Mouse (Mus musculus) myocyte (in vitro differentiated cells): ENCODE data around the gene Pex16. TPM values are rescaled to one million over a fixed set of nuclear protein-coding genes. Genes with fewer than 3 reads are reported as not detected.

ENCODE experiments used
- H3K27me3 ChIP-seq: one replicate; pipeline ENCODE4 v1.6.1; 2011; ENCODE audit not compliant: control insufficient read depth, insufficient read depth, insufficient read length
- H3K36me3 ChIP-seq: one replicate; pipeline ENCODE4 v1.6.1; 2011; ENCODE audit not compliant: control insufficient read depth, insufficient read depth
- H3K4me2 ChIP-seq: one replicate; pipeline ENCODE4 v1.6.1; 2011; ENCODE audit warnings: low read depth, control low read depth
- H3K4me3 ChIP-seq: one replicate; pipeline ENCODE4 v1.5.1; 2011; ENCODE audit warnings: mild to moderate bottlenecking, control low read depth, moderate library complexity
- H3K79me2 ChIP-seq: one replicate; pipeline ENCODE4 v1.6.1; 2011; ENCODE audit not compliant: control insufficient read depth, insufficient read depth
- H3ac ChIP-seq: one replicate; pipeline ENCODE4 v1.6.1; 2011; ENCODE audit not compliant: control insufficient read depth, insufficient read length
- CEBPB ChIP-seq: IDR thresholded peaks from 2 replicates; pipeline ENCODE4 v1.6.1; 2011; ENCODE audit warnings: mild to moderate bottlenecking, moderate library complexity; ENCODE audit not compliant: poor library complexity, insufficient read depth, severe bottlenecking
- E2F4 ChIP-seq: IDR thresholded peaks from one replicate; pipeline ENCODE4 v1.6.1; 2011; ENCODE audit warnings: mild to moderate bottlenecking, control low read depth, moderate library complexity; ENCODE audit not compliant: insufficient read depth
- MAX ChIP-seq: IDR thresholded peaks from one replicate; pipeline ENCODE4 v1.6.1; 2011; ENCODE audit warnings: low read depth, mild to moderate bottlenecking, control low read depth
- MYOD1 ChIP-seq, 3 experiments: IDR thresholded peaks; one replicate each; pipeline ENCODE4 v1.6.1; 2011; ENCODE audit warnings: control low read depth in 2 of 3, low read depth in 2 of 3, mild to moderate bottlenecking in 2 of 3, moderate library complexity in 1 of 3; ENCODE audit not compliant: insufficient read length in 2 of 3, control insufficient read depth in 1 of 3
- MYOG ChIP-seq, 3 experiments: IDR thresholded peaks; one replicate each; pipeline ENCODE4 v1.6.1; 2011; ENCODE audit warnings: control low read depth in 2 of 3, low read depth in 2 of 3, mild to moderate bottlenecking in 2 of 3; ENCODE audit not compliant: insufficient read length in 2 of 3, control insufficient read depth in 1 of 3, insufficient read depth in 1 of 3
- POLR2A ChIP-seq: IDR thresholded peaks from one replicate; pipeline ENCODE4 v1.6.1; 2011; ENCODE audit warnings: low read depth, mild to moderate bottlenecking, control low read depth, moderate library complexity; ENCODE audit not compliant: insufficient read length
- POLR2AphosphoS2 ChIP-seq: IDR thresholded peaks from one replicate; pipeline ENCODE4 v1.6.1; 2011; ENCODE audit warnings: low read depth, control low read depth; ENCODE audit not compliant: insufficient read length
- REST ChIP-seq: IDR thresholded peaks from one replicate; pipeline ENCODE4 v1.6.1; 2011; ENCODE audit warnings: mild to moderate bottlenecking, control low read depth, moderate library complexity; ENCODE audit not compliant: insufficient read depth, insufficient read length
- SRF ChIP-seq: IDR thresholded peaks from one replicate; pipeline ENCODE4 v1.6.1; 2011; ENCODE audit warnings: low read depth; ENCODE audit not compliant: control insufficient read depth, insufficient read length
- TCF12 ChIP-seq: IDR thresholded peaks from one replicate; pipeline ENCODE4 v1.6.1; 2011; ENCODE audit warnings: mild to moderate bottlenecking, control low read depth; ENCODE audit not compliant: poor library complexity, insufficient read depth, severe bottlenecking
- TCF3 ChIP-seq: IDR thresholded peaks from one replicate; pipeline ENCODE4 v1.6.1; 2011; ENCODE audit warnings: low read depth, control low read depth; ENCODE audit not compliant: insufficient read length
- USF1 ChIP-seq: IDR thresholded peaks from one replicate; pipeline ENCODE4 v1.6.1; 2011; ENCODE audit warnings: low read depth, mild to moderate bottlenecking, control low read depth, moderate library complexity
- polyA plus RNA-seq: library from polyadenylated mRNA; unstranded; fragments of >200 nt; fragmentation: generic; extraction: Trizol; gene quantifications from one replicate; pipeline ENCODE4 v1.2.1, GENCODE M21; 2012; ENCODE audit warnings: missing spikeins

Gene Pex16
- polyA plus RNA-seq, 1 experiment = 44.1 TPM

- H3K36me3 ChIP-seq = peaks cover 30% of the 10 kb centered on the region
- no peak overlapping the region for H3K4me2 ChIP-seq
- no peak for TF ChIP-seq TCF12
- TF ChIP-seq SRF = no peak
- H3K79me2 ChIP-seq = no peaks in the 10 kb centered on the region
- H3ac ChIP-seq = no peak overlapping the region
- no peak overlapping the region for H3K4me3 ChIP-seq
- no peaks in the 10 kb centered on the region for H3K27me3 ChIP-seq
Measured at GRCm38 (mm10) chr2:92330840-92331239, 43.6 kb upstream of the Pex16 start.

DNA sequence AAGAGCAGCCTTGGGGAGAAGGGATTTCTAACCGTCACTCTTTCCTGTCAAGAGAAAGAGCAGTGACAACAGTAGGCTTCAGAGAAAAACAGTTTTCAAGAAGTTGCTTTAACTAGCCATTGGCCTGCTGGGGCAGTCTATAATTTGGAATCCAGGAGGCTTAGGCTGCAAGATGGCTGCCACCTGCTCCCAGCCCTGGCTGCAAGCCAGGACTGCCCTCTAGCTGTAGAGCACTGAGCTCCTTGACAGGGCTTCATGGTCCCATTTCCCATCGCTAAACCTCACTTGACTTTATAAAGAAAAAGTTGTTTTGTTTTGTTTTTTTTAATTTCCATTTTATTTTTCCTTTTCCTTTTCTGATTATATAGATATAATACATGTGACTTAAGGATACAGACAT lies 43.1 kb upstream of the Pex16 start:
- Histone ChIP-seq H3K27me3 (no peaks in the 10 kb centered on the region), H3K36me3 (peaks cover 30% of the 10 kb centered on the region), H3K79me2 (no peaks in the 10 kb centered on the region), H3ac (no peak overlapping the region), H3K4me2 (no peak overlapping the region), H3K4me3 (no peak overlapping the region)
- TF ChIP-seq MAX (no peak), MYOD1 (IDR thresholded peaks at IDR 0.05; ENCODE audit: control insufficient read depth in 1 of 3, insufficient read length in 2 of 3, low read depth in 2 of 3) (no peak), POLR2AphosphoS2 (no peak), REST (no peak), TCF3 (no peak), POLR2A (no peak), E2F4 (no peak), SRF (no peak), USF1 (no peak), TCF12 (no peak), CEBPB (no peak), MYOG (IDR thresholded peaks at IDR 0.05; ENCODE audit: control insufficient read depth in 1 of 3, insufficient read depth in 1 of 3, insufficient read length in 2 of 3, low read depth in 2 of 3) (no peak)

DNA sequence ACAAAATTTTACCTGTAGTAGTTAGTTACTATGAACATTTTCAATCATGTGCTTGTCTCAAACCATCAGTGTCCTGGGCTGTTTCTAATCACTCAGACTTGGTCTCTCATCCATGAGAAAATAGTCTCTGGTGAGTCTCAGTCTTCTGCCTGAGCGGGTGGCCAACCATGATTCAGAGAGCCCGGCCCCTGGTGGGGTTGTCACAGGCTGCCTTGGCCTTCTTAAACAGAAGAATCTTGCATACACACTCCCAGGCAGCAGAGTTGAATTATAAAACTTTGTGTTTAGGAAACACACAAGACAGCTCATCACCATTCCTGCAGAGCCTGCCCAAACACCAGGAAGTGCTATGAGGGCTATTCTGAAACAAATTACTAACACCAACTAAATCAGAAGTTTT lies 42.6 kb upstream of the Pex16 start:
- Histone ChIP-seq H3K4me2 (no peak overlapping the region), H3K4me3 (no peak overlapping the region), H3K27me3 (no peaks in the 10 kb centered on the region), H3ac (no peak overlapping the region), H3K36me3 (peaks cover 30% of the 10 kb centered on the region), H3K79me2 (no peaks in the 10 kb centered on the region)
- TF ChIP-seq REST = no peak
- no peak for TF ChIP-seq MYOG (IDR thresholded peaks at IDR 0.05; ENCODE audit: control insufficient read depth in 1 of 3, insufficient read depth in 1 of 3, insufficient read length in 2 of 3, low read depth in 2 of 3)
- TF ChIP-seq MYOD1 (IDR thresholded peaks at IDR 0.05; ENCODE audit: control insufficient read depth in 1 of 3, insufficient read length in 2 of 3, low read depth in 2 of 3) = no peak
- no peak for TF ChIP-seq POLR2A
- TF ChIP-seq E2F4 = no peak
- TF ChIP-seq MAX = no peak
- TF ChIP-seq TCF12 = no peak
- TF ChIP-seq TCF3 = no peak
- TF ChIP-seq POLR2AphosphoS2 = no peak
- TF ChIP-seq SRF = no peak
- no peak for TF ChIP-seq USF1
- TF ChIP-seq CEBPB = no peak

DNA sequence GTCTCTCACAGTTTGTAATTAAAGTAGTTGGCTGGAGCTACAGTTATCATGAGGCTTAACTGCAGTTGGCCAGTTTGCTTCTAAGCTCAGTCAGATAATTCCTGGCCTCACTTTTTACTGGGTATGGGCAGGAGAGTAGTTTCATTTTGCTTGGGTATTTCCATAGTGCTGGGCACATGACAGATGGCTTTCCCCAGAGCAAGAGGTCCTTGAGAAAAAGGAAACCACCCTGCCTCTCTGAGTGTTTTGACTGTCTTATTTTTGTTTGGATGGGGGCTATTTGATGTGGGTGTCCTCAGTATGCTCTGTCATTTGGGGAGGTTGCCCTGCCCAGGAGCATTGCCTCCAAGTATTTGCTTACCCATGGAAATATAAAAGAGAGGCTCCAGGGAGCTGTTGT lies 32.1 kb upstream of the Pex16 start:
- H3K36me3 ChIP-seq = peaks cover 9% of the 10 kb centered on the region
- no peaks in the 10 kb centered on the region for H3K79me2 ChIP-seq
- no peak overlapping the region for H3K4me3 ChIP-seq
- no peak overlapping the region for H3K4me2 ChIP-seq
- no peak for TF ChIP-seq USF1
- TF ChIP-seq CEBPB = no peak
- no peak for TF ChIP-seq TCF3
- TF ChIP-seq POLR2A = no peak
- TF ChIP-seq POLR2AphosphoS2 = no peak
- no peak for TF ChIP-seq MAX
- no peak for TF ChIP-seq SRF
- no peak for TF ChIP-seq E2F4
- TF ChIP-seq MYOD1 (IDR thresholded peaks at IDR 0.05; ENCODE audit: control insufficient read depth in 1 of 3, insufficient read length in 2 of 3, low read depth in 2 of 3) = no peak
- no peak for TF ChIP-seq MYOG (IDR thresholded peaks at IDR 0.05; ENCODE audit: control insufficient read depth in 1 of 3, insufficient read depth in 1 of 3, insufficient read length in 2 of 3, low read depth in 2 of 3)
- no peak for TF ChIP-seq REST
- no peak for TF ChIP-seq TCF12
- no peak overlapping the region for H3ac ChIP-seq
- H3K27me3 ChIP-seq = no peaks in the 10 kb centered on the region

DNA sequence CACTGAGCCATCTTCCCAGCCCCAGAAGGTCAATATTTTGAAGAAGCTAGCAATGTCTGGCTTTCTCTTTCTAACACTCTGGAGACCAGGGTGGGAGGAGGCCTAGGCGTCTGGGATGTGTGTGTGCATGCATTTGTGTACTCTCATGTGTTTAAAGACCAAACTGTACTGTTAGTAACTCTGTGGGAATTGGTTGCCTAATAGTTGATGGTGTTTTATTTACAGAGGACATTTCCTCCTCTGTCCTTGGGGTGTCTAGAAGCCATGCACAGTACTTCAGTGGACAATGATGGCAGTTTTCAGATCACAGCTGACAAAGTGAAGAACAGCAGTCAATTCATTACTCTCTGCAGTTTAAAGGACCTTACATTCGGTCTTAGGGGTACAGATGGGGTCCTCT lies 27.3 kb upstream of the Pex16 start:
- H3K4me2 ChIP-seq = no peak overlapping the region
- no peak overlapping the region for H3K4me3 ChIP-seq
- no peaks in the 10 kb centered on the region for H3K27me3 ChIP-seq
- H3ac ChIP-seq = no peak overlapping the region
- H3K79me2 ChIP-seq = no peaks in the 10 kb centered on the region
- peaks cover 18% of the 10 kb centered on the region for H3K36me3 ChIP-seq
- TF ChIP-seq USF1 (no peak), SRF (no peak), MYOG (IDR thresholded peaks at IDR 0.05; ENCODE audit: control insufficient read depth in 1 of 3, insufficient read depth in 1 of 3, insufficient read length in 2 of 3, low read depth in 2 of 3) (no peak), E2F4 (no peak), MAX (no peak), MYOD1 (IDR thresholded peaks at IDR 0.05; ENCODE audit: control insufficient read depth in 1 of 3, insufficient read length in 2 of 3, low read depth in 2 of 3) (no peak), POLR2AphosphoS2 (no peak), REST (no peak), TCF12 (no peak), TCF3 (no peak)
